Mouse (Mus musculus): ENCODE results near the gene Lrrfip1.

- no peak for TF ChIP-seq CTCF (IDR thresholded peaks at IDR 0.05; ENCODE audit: low read depth, low read length)
- TF ChIP-seq POLR2A (IDR thresholded peaks at IDR 0.05; ENCODE audit: insufficient read depth, low read length), result no peak
Observed at GRCm38 (mm10) chr1:91035266-91035665, 36.7 kb downstream of the Lrrfip1 start.

All from ES-Bruce4 (cell line).